In the genomic region with DNA sequence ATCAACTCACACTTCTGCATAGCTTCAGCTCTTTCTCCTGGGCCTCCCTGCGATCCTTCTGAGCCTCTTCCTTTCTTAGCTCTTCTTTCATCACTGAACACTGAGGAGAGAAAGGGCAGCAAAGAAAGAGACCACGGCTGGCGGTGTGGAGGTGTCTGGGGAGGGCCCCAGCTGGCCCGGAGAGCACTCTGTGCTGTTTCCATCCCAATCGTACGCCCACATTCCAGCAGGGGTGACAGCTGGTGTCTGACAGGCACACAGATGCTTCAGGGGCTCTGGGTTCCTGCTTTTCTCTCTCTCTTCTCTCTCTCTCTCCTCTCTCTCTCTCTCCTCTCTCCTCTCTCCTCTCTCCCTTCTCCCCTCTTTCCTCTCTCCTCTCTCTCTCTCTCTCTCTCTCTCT, we compare ENCODE assay signal across 9 mouse cellular contexts. TPM values are rescaled to one million over a fixed set of nuclear protein-coding genes. Genes with fewer than 3 reads are reported as not detected.
DNase-seq lines count a peak whose midpoint lies in the region; ATAC-seq and TF ChIP-seq lines count a peak whose summit lies in the region.
"Had no signal": no experiment of that assay in that cellular context is flagged by ENCODE, and none has a peak within 500 bp of the region (broad histone marks: within the 10 kb centered on the region; RNA-seq: fewer than 3 reads in every experiment).

No protein-coding gene starts in this region.

- no peaks in the 10 kb centered on the region for H3K27me3 ChIP-seq in heart, embryonic 13.5 days (replicated peaks)
- H3K27me3 ChIP-seq in CH12.LX (replicated peaks): no peaks in the 10 kb centered on the region
- no peaks in the 10 kb centered on the region for H3K27me3 ChIP-seq in limb, embryonic 15.5 days
- H3K27me3 ChIP-seq in liver, postnatal 0 days (ENCODE audit: insufficient read depth, low read length): no peaks in the 10 kb centered on the region
- H3K27me3 ChIP-seq: forebrain, embryonic 13.5 days had no signal

- H3K9ac ChIP-seq in heart, embryonic 13.5 days: 0 out of 2 replicates have a peak overlapping the region, but pooled peaks have one; percentile 37
- no peak overlapping the region for H3K9ac ChIP-seq in CH12.LX (ENCODE audit: insufficient read depth, low read depth)
- H3K9ac ChIP-seq in limb, embryonic 15.5 days: no peak overlapping the region
- no peak overlapping the region for H3K9ac ChIP-seq in liver, postnatal 0 days (replicated peaks)
- H3K9ac ChIP-seq: forebrain, embryonic 13.5 days had no signal

- no peak for TF ChIP-seq EP300 in CH12.LX (IDR thresholded peaks at IDR 0.05; ENCODE audit: low read length)
- TF ChIP-seq EP300 in liver, postnatal 0 days (IDR thresholded peaks at IDR 0.05; ENCODE audit: low read depth): no peak

- H3K4me2 ChIP-seq in heart, embryonic 13.5 days: peak overlapping the region; percentile 53
- 0 out of 2 replicates have a peak overlapping the region, but pooled peaks have one; percentile 1 for H3K4me2 ChIP-seq in CH12.LX (ENCODE audit: insufficient read depth, low read depth, poor library complexity, severe bottlenecking)
- H3K4me2 ChIP-seq in limb, embryonic 15.5 days: no peak overlapping the region
- H3K4me2 ChIP-seq in liver, postnatal 0 days (ENCODE audit: low read depth, low read length): no peak overlapping the region
- H3K4me2 ChIP-seq: forebrain, embryonic 13.5 days had no signal

- DNase-seq in heart, postnatal 36 days: no peak
- no peak for DNase-seq in CH12.LX (ENCODE audit: extremely low read depth)
- DNase-seq in frontal cortex, postnatal 36 days (ENCODE audit: low spot score in 2 of 2): peak; percentile 63 to 82
- no peak for DNase-seq in urinary bladder, postnatal 4 days (ENCODE audit: low spot score in 2 of 2)
- no peak for DNase-seq in liver, postnatal 0 days

- 6% methylated on average over 6 of the region's 6 CpGs for WGBS in heart, embryonic 13.5 days
- 19% methylated on average over 6 of the region's 6 CpGs for WGBS in limb, embryonic 15.5 days
- 44% methylated on average over 6 of the region's 6 CpGs for WGBS in liver, postnatal 0 days (ENCODE audit: insufficient replicate concordance)

- peak overlapping the region; percentile 83 for H3K27ac ChIP-seq in heart, embryonic 13.5 days (replicated peaks)
- no peak overlapping the region for H3K27ac ChIP-seq in CH12.LX (ENCODE audit: insufficient read depth, low read depth)
- H3K27ac ChIP-seq in limb, embryonic 15.5 days: no peak overlapping the region
- H3K27ac ChIP-seq in liver, postnatal 0 days (ENCODE audit: low read depth): no peak overlapping the region
- H3K27ac ChIP-seq: forebrain, embryonic 13.5 days had no signal

- no peak for TF ChIP-seq CTCF in CH12.LX (conservative IDR thresholded peaks at IDR 0.05 in 1 of 2, IDR thresholded peaks at IDR 0.05 in 1 of 2; ENCODE audit: low read depth in 2 of 2, low read length in 2 of 2)
- no peak for TF ChIP-seq CTCF in liver, postnatal 0 days (IDR thresholded peaks at IDR 0.05; ENCODE audit: low read depth)

- peak overlapping the region; percentile 24 for H3K4me3 ChIP-seq in heart, embryonic 13.5 days
- no peak overlapping the region for H3K4me3 ChIP-seq in CH12.LX (replicated peaks in 1 of 3; ENCODE audit: low read depth in 2 of 3, low read length in 2 of 3, poor library complexity in 1 of 3)
- no peak overlapping the region for H3K4me3 ChIP-seq in limb, embryonic 15.5 days
- no peak overlapping the region for H3K4me3 ChIP-seq in liver, postnatal 0 days (ENCODE audit: low read depth, low read length)
- H3K4me3 ChIP-seq: forebrain, embryonic 13.5 days had no signal

- no peaks in the 10 kb centered on the region for H3K9me3 ChIP-seq in heart, embryonic 13.5 days
- peaks cover 9% of the 10 kb centered on the region for H3K9me3 ChIP-seq in CH12.LX (replicated peaks; ENCODE audit: low read length)
- H3K9me3 ChIP-seq in limb, embryonic 15.5 days: 0 out of 2 replicates have a peak, but pooled peaks cover 5% of the 10 kb centered on the region
- no peaks in the 10 kb centered on the region for H3K9me3 ChIP-seq in liver, postnatal 0 days (ENCODE audit: low read length)

- TF ChIP-seq RAD21 in CH12.LX (IDR thresholded peaks at IDR 0.05; ENCODE audit: low read depth, low read length): no peak

- no peak for TF ChIP-seq POLR2A in CH12.LX (IDR thresholded peaks at IDR 0.05; ENCODE audit: low read depth, low read length)

- 0 out of 2 replicates have a peak, but pooled peaks cover 6% of the 10 kb centered on the region for H3K36me3 ChIP-seq in heart, embryonic 13.5 days
- H3K36me3 ChIP-seq in CH12.LX (replicated peaks in 1 of 2; ENCODE audit: control insufficient read depth in 1 of 2, insufficient read depth in 1 of 2, low read length in 1 of 2): no peaks in the 10 kb centered on the region
- no peaks in the 10 kb centered on the region for H3K36me3 ChIP-seq in limb, embryonic 15.5 days
- H3K36me3 ChIP-seq in liver, postnatal 0 days (replicated peaks; ENCODE audit: insufficient read depth, low read length): no peaks in the 10 kb centered on the region

- intact Hi-C loops in heart, postnatal 36 days (cut with DNase I): no loop called here

- peaks cover 23% of the 10 kb centered on the region for H3K4me1 ChIP-seq in heart, embryonic 13.5 days
- H3K4me1 ChIP-seq in CH12.LX (ENCODE audit: control insufficient read depth in 1 of 2, insufficient read depth in 2 of 2): peaks cover 0 to 19% of the 10 kb centered on the region in 2 experiments; a peak in 2 of 4 replicates
- H3K4me1 ChIP-seq in limb, embryonic 15.5 days: 0 out of 2 replicates have a peak, but pooled peaks cover 4% of the 10 kb centered on the region
- H3K4me1 ChIP-seq in liver, postnatal 0 days (ENCODE audit: insufficient read depth): peaks cover 3% of the 10 kb centered on the region; the same call in 1 of the 2 replicates

- in situ Hi-C loops in CH12.LX (cut with MboI; ENCODE audit: low pct_ligation_motif_present, low pct_unique_long_range_greater_than_20kb, low sequenced_read_pairs): loop anchor here (25.0 kb wide), 1 partner anchor 552 kb away; a partner anchor contains a TSS

- dilution Hi-C loops in CH12.LX (cut with MboI; ENCODE audit: extremely low pct_ligation_motif_present, extremely low pct_unique_long_range_greater_than_20kb, low sequenced_read_pairs): no loop called here

- no peaks in the 10 kb centered on the region for H3K79me2 ChIP-seq in CH12.LX (replicated peaks; ENCODE audit: control insufficient read depth, extremely low read depth, insufficient read depth, poor library complexity, severe bottlenecking)

- ATAC-seq in heart, embryonic 13.5 days (ENCODE audit: extremely low read depth, insufficient number of reproducible peaks, low FRiP score, low TSS enrichment): peak; percentile 42; the same call in 1 of the 2 replicates
- ATAC-seq in limb, embryonic 15.5 days (ENCODE audit: insufficient number of reproducible peaks, low FRiP score, low TSS enrichment, low read depth): 0 out of 2 replicates have a peak, but pooled peaks have one; percentile 35
- no peak for ATAC-seq in liver, postnatal 0 days
- ATAC-seq in granulocyte monocyte progenitor cell, adult 5-6 weeks (replicated peaks; ENCODE audit: poor library complexity, severe bottlenecking): no peak
- ATAC-seq: forebrain, embryonic 13.5 days had no signal

TF ChIP-seq in CH12.LX, 34 proteins besides CTCF, POLR2A, EP300 and RAD21:
- no peak for TF ChIP-seq JUND (conservative IDR thresholded peaks at IDR 0.05; ENCODE audit: low read depth, low read length)
- no peak for TF ChIP-seq IRF4 (IDR thresholded peaks at IDR 0.05; ENCODE audit: low read depth, low read length)
- TF ChIP-seq PAX5 (IDR thresholded peaks at IDR 0.05; ENCODE audit: low read length): no peak
- no peak for TF ChIP-seq JUN (IDR thresholded peaks at IDR 0.05; ENCODE audit: insufficient read depth, low read depth, low read length)
- no peak for TF ChIP-seq MXI1 (IDR thresholded peaks at IDR 0.05; ENCODE audit: low read depth, low read length)
- no peak for TF ChIP-seq ZC3H11A (IDR thresholded peaks at IDR 0.05; ENCODE audit: low read depth, low read length)

RNA-seq across cellular contexts. Expression of a gene that starts 50.3 kb away (rescaled TPM):
- 2.7 and 3.6 TPM in 2 replicates for polyA plus RNA-seq in heart, embryonic 13.5 days (2015; fragmentation: Nextera tagmentation; extraction: Ambion mirVana)
- not detected for total RNA-seq in heart, postnatal 36 days (2021)
- total RNA-seq in CH12.LX (2012; rRNA removed): 3.8 and 4.8 TPM in 2 replicates
- total RNA-seq in CH12.LX (2014; rRNA removed): 5.3 and 5.5 TPM in 2 replicates
- polyA plus RNA-seq in CH12.LX (2012; ENCODE audit: insufficient read length, low read depth): 8.6 and 10.1 TPM in 2 replicates
- polyA plus RNA-seq in limb, embryonic 15.5 days (2015; fragmentation: Nextera tagmentation; extraction: Ambion mirVana): 3.9 and 5.5 TPM in 2 replicates
- 0.71 and 1.0 TPM in 2 replicates for polyA plus RNA-seq in liver, postnatal 0 days (2015; fragmentation: Nextera tagmentation; extraction: Ambion mirVana)
- total RNA-seq in granulocyte monocyte progenitor cell, adult 5-6 weeks (2014; fragmentation: Nextera tagmentation): not detected in 2 replicates
- 0.39 TPM in 1 of 2 replicates, not detected in the other for total RNA-seq in granulocyte monocyte progenitor cell, adult 5-6 weeks (2017)

Comparison
In these comparisons a context has a peak if more than half of its experiments do, and no peak if none do; other contexts are left out.
1. ATAC-seq: peak in heart, embryonic 13.5 days (single experiment) and limb, embryonic 15.5 days (single experiment); none in liver, postnatal 0 days (single experiment) and granulocyte monocyte progenitor cell, adult 5-6 weeks (single experiment).
2. H3K4me2 ChIP-seq: peak in heart, embryonic 13.5 days (single experiment) and CH12.LX (single experiment); none in limb, embryonic 15.5 days (single experiment) and liver, postnatal 0 days (single experiment).
3. DNase-seq: peak in frontal cortex, postnatal 36 days (2 of 2); none in heart, postnatal 36 days (0 of 2), CH12.LX (single experiment), urinary bladder, postnatal 4 days (0 of 2) and liver, postnatal 0 days (single experiment).